Mouse (Mus musculus) granulocyte monocyte progenitor cell, adult 5-6 weeks (primary cell): ENCODE results near the gene Psg26. TPM values are rescaled to one million over a fixed set of nuclear protein-coding genes. Genes with fewer than 3 reads are reported as not detected.
"Not testable (repeated sequence)": the region's sequence is repeated elsewhere in the genome, so short reads cannot be mapped to it uniquely, and the experiment has no call there.

Experiments used
- ATAC-seq: replicated peaks from 2 replicates; pipeline ENCODE4 v1.8.0; 2016; ENCODE audit warnings: mild to moderate bottlenecking, moderate TSS enrichment, inconsistent platforms; ENCODE audit not compliant: poor library complexity, severe bottlenecking
- total RNA-seq, 2 experiments: library from RNA; stranded (forward) in 1 of 2; stranded (reverse) in 1 of 2; fragments of 200-712, 200-1000 nt in 1 of 2; fragments of >200 nt in 1 of 2; fragmentation: Nextera tagmentation in 1 of 2; gene quantifications; 2 replicates each; pipeline ENCODE4 v1.2.3; 2014 to 2017

The Psg26 gene
- total RNA-seq (2014; fragmentation: Nextera tagmentation) (not detected in 2 replicates), total RNA-seq (2017) (not detected in 2 replicates)

DNA sequence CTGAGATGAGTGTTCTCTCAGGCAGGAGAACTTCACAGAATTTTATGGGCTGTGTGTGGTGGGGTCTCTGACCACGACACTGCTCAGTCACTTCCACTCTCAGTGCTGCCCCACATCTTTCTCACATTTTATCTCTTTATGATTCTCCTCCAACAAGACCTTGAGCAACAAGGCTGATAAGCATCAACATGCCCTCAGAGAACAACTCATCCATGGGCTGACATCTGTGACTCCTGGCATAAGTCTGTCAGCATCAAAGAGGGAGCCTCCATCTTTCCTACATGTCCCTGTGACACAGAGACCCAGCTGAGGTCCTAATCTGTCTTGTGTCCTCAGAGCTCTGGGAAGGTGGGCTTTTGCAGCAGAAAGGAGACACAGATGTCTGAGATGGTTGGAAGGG is at the start of gene Psg26:
Gene Psg26, minus strand, starts transcription at position 101 of the 400 bp plus-strand sequence.
- ATAC-seq = no peak

GRCm38 (mm10) chr7:18533420-18533819 is 49.4 kb upstream of the Psg26 start:
- no peak for ATAC-seq

- ATAC-seq = no peak
Observed at GRCm38 (mm10) chr7:18532169-18532568, 48.2 kb upstream of the Psg26 start, which contains the start of gene Psg25. Psg25 (minus strand) TSS chr7:18532269.

GRCm38 (mm10) chr7:18524668-18525067 is 40.7 kb upstream of the Psg26 start:
- ATAC-seq = no peak

DNA sequence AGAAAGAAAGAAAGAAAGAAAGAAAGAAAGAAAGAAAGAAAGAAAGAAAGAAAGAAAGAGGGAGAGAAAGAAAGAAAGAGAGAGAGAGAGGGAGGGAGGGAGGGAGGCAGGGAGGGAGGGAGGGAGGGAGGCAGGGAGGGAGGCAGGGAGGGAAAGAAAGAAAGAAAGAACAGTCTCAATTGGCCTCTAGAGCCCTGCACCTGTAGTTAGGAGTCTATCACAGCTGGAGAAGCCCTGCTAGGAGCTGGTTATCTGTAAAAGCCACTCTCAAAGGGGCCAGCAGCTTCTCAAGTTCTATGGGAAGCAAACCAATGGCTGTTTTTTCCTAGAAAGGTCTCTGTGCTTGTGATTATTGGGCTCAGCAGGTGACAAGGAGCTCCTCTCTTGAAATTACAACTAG is 28.9 kb upstream of the Psg26 start:
- not testable (repeated sequence) for ATAC-seq

- ATAC-seq = not testable (repeated sequence)
Observed at GRCm38 (mm10) chr7:18512417-18512816, 28.4 kb upstream of the Psg26 start.

DNA sequence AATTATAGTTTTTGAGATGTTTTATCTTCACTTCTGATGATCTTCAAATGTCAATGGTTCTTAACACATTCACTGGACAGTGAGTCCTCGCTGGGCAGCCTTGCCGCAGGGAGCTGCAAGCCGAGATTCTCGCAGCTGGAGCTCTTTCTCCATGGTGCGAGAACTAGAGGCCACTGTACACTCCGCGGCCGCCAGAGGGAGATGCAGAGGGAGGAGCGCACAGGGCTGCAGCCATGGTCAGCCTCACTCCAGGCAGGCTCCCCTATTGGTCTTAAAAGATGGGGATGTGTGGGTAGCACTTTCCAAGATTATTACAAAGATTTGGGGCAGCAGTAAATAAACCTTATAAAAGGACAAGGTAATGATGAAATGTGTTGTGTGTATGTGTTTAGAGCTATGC is 27.5 kb upstream of the Psg26 start:
- no peak for ATAC-seq

DNA sequence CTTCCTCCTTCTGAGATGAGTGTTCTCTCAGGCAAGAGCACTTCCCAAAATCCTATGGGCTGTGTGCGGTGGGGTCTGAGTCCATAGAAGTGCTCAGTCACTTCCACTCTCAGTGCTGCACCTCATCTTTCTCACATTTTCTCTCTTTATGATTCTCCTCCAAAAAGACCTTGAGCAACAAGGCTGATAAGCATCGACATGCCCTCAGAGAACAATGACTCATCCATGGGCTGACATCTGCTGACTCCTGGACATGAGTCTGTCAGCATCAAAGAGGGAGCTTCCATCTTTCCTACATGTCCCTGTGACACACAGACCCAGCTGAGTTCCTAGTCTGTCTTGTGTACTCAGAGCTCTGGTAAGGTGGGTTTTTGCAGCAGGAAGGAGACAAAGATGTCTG is 52.0 kb downstream of the Psg26 start, which contains the start of gene Psg28:
Gene Psg28, minus strand, starts transcription at position 101 of the 400 bp plus-strand sequence.
- not testable (repeated sequence) for ATAC-seq

Other genes starting within 250 kb of the Psg26 start
- gene Mill1, start 238.8 kb downstream of the Psg26 start, total RNA-seq (2014; fragmentation: Nextera tagmentation) = not detected in 2 replicates
- gene Mill1, start 238.8 kb downstream of the Psg26 start, total RNA-seq (2017) = not detected in 2 replicates
- gene Psg18, start 129.2 kb downstream of the Psg26 start, total RNA-seq (2014; fragmentation: Nextera tagmentation) = not detected in 2 replicates
- gene Psg18, start 129.2 kb downstream of the Psg26 start, total RNA-seq (2017) = not detected in 2 replicates
- not detected in 2 replicates for gene Psg28, start 52.1 kb downstream of the Psg26 start, total RNA-seq (2014; fragmentation: Nextera tagmentation)
- not detected in 2 replicates for gene Psg28, start 52.1 kb downstream of the Psg26 start, total RNA-seq (2017)
- not detected in 2 replicates for gene Psg25, start 48.1 kb upstream of the Psg26 start, total RNA-seq (2014; fragmentation: Nextera tagmentation)
- gene Psg25, start 48.1 kb upstream of the Psg26 start, total RNA-seq (2017) = not detected in 2 replicates
- not detected in 2 replicates for gene Psg27, start 83.1 kb upstream of the Psg26 start, total RNA-seq (2014; fragmentation: Nextera tagmentation)
- gene Psg27, start 83.1 kb upstream of the Psg26 start, total RNA-seq (2017) = not detected in 2 replicates
- gene Psg23, start 132.3 kb upstream of the Psg26 start, total RNA-seq (2014; fragmentation: Nextera tagmentation) = not detected in 2 replicates
- gene Psg23, start 132.3 kb upstream of the Psg26 start, total RNA-seq (2017) = not detected in 2 replicates
- not detected in 2 replicates for gene Psg21, start 172.5 kb upstream of the Psg26 start, total RNA-seq (2014; fragmentation: Nextera tagmentation)
- gene Psg21, start 172.5 kb upstream of the Psg26 start, total RNA-seq (2017) = not detected in 2 replicates
- not detected in 2 replicates for gene Psg20, start 202.0 kb upstream of the Psg26 start, total RNA-seq (2014; fragmentation: Nextera tagmentation)
- not detected in 2 replicates for gene Psg20, start 202.0 kb upstream of the Psg26 start, total RNA-seq (2017)
- not detected in 2 replicates for gene Psg22, start 233.9 kb upstream of the Psg26 start, total RNA-seq (2014; fragmentation: Nextera tagmentation)
- not detected in 2 replicates for gene Psg22, start 233.9 kb upstream of the Psg26 start, total RNA-seq (2017)